Mouse (Mus musculus) liver, embryonic 12.5 days (tissue): ENCODE measurements around the gene Dthd1. TPM values are rescaled to one million over a fixed set of nuclear protein-coding genes. Genes with fewer than 3 reads are reported as not detected.

ENCODE experiments used
- ATAC-seq: fragments of 200-750 bp; cut with Nextera tagmentation; 2 replicates; pipeline ENCODE4 v1.8.0; 2017; ENCODE audit warnings: moderate number of reproducible peaks, mild to moderate bottlenecking, moderate library complexity
- H3K27ac ChIP-seq: fragments of 300-500 bp; sonication (generic); 2 replicates; pipeline ENCODE4 v1.5.1; 2016; ENCODE audit warnings: mild to moderate bottlenecking
- H3K27me3 ChIP-seq: fragments of 300-500 bp; sonication (generic); replicated peaks from 2 replicates; pipeline ENCODE4 v1.6.1; 2016; ENCODE audit warnings: mild to moderate bottlenecking, moderate library complexity
- H3K36me3 ChIP-seq: fragments of 300-500 bp; sonication (generic); 2 replicates; pipeline ENCODE4 v1.6.1; 2016; ENCODE audit warnings: mild to moderate bottlenecking, moderate library complexity
- H3K4me1 ChIP-seq: fragments of 300-500 bp; sonication (generic); 2 replicates; pipeline ENCODE4 v1.6.1; 2016
- H3K4me2 ChIP-seq: fragments of 300-500 bp; sonication (generic); 2 replicates; pipeline ENCODE4 v1.6.1; 2016; ENCODE audit warnings: mild to moderate bottlenecking, moderate library complexity
- H3K4me3 ChIP-seq: fragments of 300-500 bp; sonication (generic); 2 replicates; pipeline ENCODE4 v1.5.1; 2016; ENCODE audit warnings: mild to moderate bottlenecking, moderate library complexity
- H3K9ac ChIP-seq: fragments of 300-500 bp; sonication (generic); 2 replicates; pipeline ENCODE4 v1.6.1; 2016; ENCODE audit warnings: mild to moderate bottlenecking, moderate library complexity
- H3K9me3 ChIP-seq: fragments of 300-500 bp; sonication (generic); replicated peaks from 2 replicates; pipeline ENCODE4 v1.6.1; 2016; ENCODE audit warnings: mild to moderate bottlenecking, moderate library complexity
- WGBS: fragments of 180-500 bp; shearing (Covaris S2); methylation state at CpG from one replicate; pipeline ENCODE4 v1.1.7; 2016; ENCODE audit not compliant: insufficient replicate concordance; 5-methylcytosine and 5-hydroxymethylcytosine counted together
- polyA plus RNA-seq: library from polyadenylated mRNA; unstranded; fragments of >200 nt; fragmentation: Nextera tagmentation; extraction: Ambion mirVana; gene quantifications from 2 replicates; pipeline ENCODE4 v1.2.1, GENCODE M21; 2016

Gene Dthd1
- not detected in 2 replicates for polyA plus RNA-seq

DNA sequence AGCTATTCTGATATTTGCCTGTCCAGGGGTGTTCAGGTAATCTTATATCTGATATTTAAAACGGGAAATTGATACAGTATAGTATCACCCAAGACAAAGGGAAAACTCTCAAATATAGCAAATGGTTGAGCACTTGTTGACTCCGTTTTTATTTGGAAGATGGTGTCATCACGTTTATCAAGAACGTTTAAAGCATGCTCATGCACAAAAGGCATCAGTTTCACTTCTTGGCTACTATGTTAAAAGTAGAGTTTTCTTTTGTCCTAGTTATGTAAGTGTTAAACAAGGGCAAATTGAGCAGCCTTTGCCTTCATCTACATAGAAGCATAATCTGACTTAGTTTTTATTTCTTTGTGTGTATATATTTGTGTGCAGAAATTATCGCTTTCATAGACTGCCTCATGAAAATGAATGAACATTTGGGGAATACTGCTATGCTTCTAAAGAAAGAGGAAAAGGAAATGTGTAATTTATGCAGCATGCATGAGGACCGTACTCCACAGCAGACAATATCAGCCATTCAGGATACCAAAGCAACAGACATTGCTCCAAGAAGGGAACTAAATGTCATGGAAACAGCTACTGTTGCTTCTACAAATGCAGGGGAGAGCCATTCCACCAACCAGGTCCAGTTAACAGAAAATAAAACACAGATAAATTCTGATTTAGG is at the start of gene Dthd1:
Gene Dthd1 (plus strand): TSS at position 422 of the 670 bp plus-strand sequence.
- no peak for ATAC-seq
- H3K4me3 ChIP-seq = no peak within 1 kb of the TSS
- 61% methylated on average over 6 of the region's 6 CpGs for WGBS

DNA sequence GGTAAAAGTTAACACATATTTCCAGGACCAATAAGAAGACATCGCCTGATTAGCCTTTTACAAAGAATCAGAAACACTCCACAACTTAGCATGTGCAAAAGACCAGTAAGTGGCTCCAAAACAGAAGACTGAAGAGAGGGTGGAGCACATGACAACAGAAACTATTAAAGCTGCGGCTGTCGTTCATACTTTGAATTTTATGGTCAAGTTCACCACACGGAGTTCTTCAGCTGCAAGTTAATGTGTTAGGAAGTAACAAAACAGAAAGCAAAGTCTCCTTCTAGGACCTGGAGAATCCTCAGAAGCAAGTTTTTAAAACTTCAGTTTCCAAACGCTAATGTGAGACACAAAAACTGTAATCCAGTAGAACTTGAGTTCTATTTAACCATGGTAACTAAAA is 49.5 kb upstream of the Dthd1 start:
- peaks cover 17% of the 10 kb centered on the region for H3K27me3 ChIP-seq
- no peak overlapping the region for H3K27ac ChIP-seq
- H3K9ac ChIP-seq = no peak overlapping the region
- no peaks in the 10 kb centered on the region for H3K36me3 ChIP-seq
- ATAC-seq = no peak
- 68% methylated on average over 5 of the region's 5 CpGs for WGBS
- H3K9me3 ChIP-seq = no peaks in the 10 kb centered on the region
- peaks cover 15% of the 10 kb centered on the region for H3K4me1 ChIP-seq
- no peak overlapping the region for H3K4me3 ChIP-seq
- no peak overlapping the region for H3K4me2 ChIP-seq

More for the DNA sequence above, at the start of gene Dthd1:
- Histone ChIP-seq H3K9me3 (no peaks in the 10 kb centered on the region), H3K36me3 (no peaks in the 10 kb centered on the region), H3K4me2 (no peak within 1 kb of the TSS), H3K27me3 (no peaks in the 10 kb centered on the region), H3K9ac (no peak within 1 kb of the TSS), H3K4me1 (no peaks in the 10 kb centered on the region), H3K27ac (no peak within 1 kb of the TSS)

DNA sequence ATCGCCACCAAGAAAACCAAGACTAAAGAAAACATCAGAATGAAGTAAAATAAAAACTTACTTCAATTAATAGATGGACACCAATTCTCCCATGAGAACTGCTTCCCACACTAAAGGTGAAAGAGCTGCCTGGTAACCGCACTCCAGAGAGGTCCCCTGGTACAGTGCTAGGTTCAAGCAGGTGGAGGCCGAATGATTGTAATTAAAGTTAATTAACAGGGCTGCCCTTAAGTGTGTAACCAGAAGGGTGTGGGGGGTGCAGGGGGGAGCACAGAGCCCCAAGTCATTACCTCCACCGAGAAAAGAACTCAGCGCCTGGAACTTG is 48.2 kb upstream of the Dthd1 start:
- Histone ChIP-seq H3K27me3 (peaks cover 17% of the 10 kb centered on the region), H3K4me2 (peak overlapping the region; percentile 76), H3K27ac (no peak overlapping the region), H3K9me3 (no peaks in the 10 kb centered on the region), H3K4me1 (peaks cover 10% of the 10 kb centered on the region), H3K9ac (peak overlapping the region; percentile 56; the same call in 1 of the 2 replicates), H3K4me3 (peak overlapping the region; percentile 62), H3K36me3 (no peaks in the 10 kb centered on the region)
- ATAC-seq = peak; percentile 15; the same call in 1 of the 2 replicates
- 22% methylated on average over 5 of the region's 5 CpGs for WGBS

DNA sequence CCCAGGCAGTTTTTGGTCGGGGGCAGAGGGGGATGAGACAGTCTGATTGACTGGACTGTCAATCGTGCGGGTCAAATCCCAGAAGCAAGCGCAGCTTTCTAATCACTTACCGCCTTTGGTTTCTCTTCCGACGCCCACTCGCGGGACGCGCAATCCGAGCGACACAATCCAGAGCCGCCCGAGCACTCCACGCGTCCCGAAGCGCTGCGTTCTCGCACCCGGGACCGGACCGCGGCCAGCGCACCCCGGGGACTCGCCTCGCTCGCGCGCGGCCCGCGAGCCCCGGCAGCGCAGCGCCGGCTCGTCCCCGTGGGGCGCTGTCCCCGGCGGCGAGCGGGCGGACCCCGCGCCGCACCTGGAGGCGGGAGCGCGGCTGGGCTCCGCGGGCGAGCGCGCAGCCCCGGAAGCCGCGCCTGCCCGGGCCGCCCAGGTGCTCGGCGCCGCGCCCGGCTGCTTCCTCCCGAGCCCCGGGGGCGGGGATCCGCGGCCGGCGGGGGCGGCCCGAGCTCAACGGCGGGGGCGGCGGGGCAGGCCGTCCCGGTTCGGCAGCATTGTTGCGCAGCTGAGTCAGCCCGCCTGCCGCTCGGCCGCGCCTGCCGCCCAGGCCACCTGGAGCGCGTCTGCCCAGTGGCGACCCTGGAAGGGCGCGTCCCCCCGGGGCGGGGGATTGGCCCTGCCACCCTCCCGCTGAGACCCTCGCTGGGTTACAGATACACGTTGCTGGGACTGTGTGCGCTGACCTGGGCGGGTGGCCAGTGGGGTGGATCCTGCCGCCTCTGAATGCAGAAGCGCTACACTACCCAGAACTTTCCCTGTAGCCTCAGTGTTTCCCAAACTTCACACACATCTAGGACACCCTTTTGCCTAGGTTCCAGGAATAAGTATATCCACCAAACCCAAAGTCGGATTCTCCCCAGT is 47.6 kb upstream of the Dthd1 start, which contains the start of gene Arap2:
Gene Arap2 (minus strand): TSS at position 376 of the 918 bp plus-strand sequence.
- H3K27ac ChIP-seq = no peak within 1 kb of the TSS
- peak; percentile 63 for ATAC-seq
- no peaks in the 10 kb centered on the region for H3K9me3 ChIP-seq
- H3K9ac ChIP-seq = peak within 1 kb of the TSS; percentile 56
- H3K4me1 ChIP-seq = peaks cover 10% of the 10 kb centered on the region
- H3K4me2 ChIP-seq = peak within 1 kb of the TSS; percentile 76
- peaks cover 17% of the 10 kb centered on the region for H3K27me3 ChIP-seq
- under 1% methylated on average over 86 of the region's 106 CpGs for WGBS
- H3K36me3 ChIP-seq = no peaks in the 10 kb centered on the region
- peak within 1 kb of the TSS; percentile 62 for H3K4me3 ChIP-seq

DNA sequence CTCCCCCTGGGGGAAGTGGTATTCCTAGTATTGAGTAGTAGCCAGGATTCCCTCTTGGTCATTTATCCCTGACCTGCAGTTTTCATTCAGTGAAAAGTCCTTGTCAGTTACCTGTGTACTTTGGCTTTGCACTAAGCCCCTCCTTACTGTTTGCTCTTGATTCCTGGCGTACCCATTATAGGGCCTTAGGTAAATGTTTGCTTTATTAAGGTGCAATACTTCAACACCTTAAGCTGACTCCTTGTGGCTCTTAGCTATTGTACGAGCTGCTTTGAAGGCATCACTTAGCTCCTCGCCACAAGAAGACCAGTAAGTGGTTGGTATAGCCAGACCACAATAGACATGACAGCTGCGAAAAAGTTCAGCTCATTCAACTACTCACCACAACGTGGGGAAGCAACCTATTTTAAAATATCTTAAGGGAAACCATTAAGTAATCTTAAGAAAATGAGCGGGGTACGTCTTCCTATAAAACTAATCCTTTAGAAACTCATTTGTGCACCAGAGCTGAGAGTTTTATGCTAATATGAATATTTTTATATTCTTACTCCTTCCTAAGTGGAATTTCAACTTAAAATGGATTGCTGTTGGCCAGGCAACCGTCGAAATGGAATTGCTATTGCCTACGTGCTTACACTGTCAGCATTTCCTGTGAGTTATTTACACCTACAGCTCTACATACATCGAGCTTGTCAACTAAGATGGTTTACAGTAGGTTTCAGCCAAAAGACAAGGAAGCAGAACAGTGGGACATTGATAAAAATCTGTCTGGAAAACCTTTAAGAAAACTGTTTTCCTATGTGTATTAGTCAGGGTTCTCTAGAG is 41.6 kb upstream of the Dthd1 start:
- Histone ChIP-seq H3K4me3 (no peak overlapping the region), H3K27ac (no peak overlapping the region), H3K4me1 (no peaks in the 10 kb centered on the region), H3K9ac (no peak overlapping the region), H3K9me3 (no peaks in the 10 kb centered on the region), H3K36me3 (no peaks in the 10 kb centered on the region), H3K27me3 (peaks cover under 1% of the 10 kb centered on the region), H3K4me2 (no peak overlapping the region)
- ATAC-seq = no peak
- 51% methylated on average over 11 of the region's 11 CpGs for whole genome bisulfite sequencing

DNA sequence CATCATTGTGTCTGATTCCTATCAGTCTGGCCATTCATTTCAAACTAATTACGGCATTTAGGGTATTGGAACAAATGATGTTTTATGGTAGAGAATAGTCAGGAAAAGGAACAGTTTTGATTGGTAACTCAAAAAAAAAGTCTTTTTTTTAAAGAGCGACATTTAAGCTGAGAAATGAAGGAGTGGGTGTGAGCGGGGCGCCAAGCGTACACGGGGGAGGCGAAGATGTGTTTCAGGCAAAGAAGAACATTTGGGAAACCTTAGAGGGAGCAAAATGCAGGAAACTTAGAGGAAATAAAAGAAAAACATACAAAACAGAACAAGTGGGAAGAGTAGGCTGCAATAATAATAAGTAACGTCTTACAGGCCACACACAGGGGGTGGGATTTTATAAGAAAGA is 35.8 kb upstream of the Dthd1 start:
- Histone ChIP-seq H3K4me3 (no peak overlapping the region), H3K27me3 (no peaks in the 10 kb centered on the region), H3K27ac (no peak overlapping the region), H3K36me3 (no peaks in the 10 kb centered on the region), H3K4me2 (no peak overlapping the region), H3K4me1 (no peaks in the 10 kb centered on the region), H3K9ac (no peak overlapping the region), H3K9me3 (no peaks in the 10 kb centered on the region)
- no peak for ATAC-seq
- 78% methylated on average over 8 of the region's 8 CpGs for WGBS

DNA sequence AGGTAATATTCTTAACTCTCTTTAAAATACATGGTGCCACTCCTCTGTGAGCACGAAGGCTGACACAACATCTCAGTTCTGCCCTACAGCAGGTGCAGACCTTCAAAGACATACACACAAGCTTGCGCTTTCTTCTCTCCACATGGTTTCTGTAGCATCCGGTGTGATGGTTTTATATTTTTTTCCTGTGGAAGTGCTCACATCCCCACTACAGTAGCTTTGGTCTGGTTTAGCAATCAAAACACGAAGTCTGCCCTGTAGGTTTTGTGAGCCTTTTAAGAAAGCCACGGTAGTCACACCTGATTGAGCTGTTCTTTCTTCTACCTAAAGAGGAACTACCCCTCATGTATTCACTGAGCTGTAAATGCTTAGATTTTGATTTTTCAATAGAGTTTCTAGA is 34.9 kb upstream of the Dthd1 start:
- Histone ChIP-seq H3K4me1 (no peaks in the 10 kb centered on the region), H3K9me3 (no peaks in the 10 kb centered on the region), H3K36me3 (no peaks in the 10 kb centered on the region), H3K4me2 (no peak overlapping the region), H3K27me3 (no peaks in the 10 kb centered on the region), H3K27ac (no peak overlapping the region), H3K4me3 (no peak overlapping the region), H3K9ac (no peak overlapping the region)
- 69% methylated on average over 5 of the region's 5 CpGs for WGBS
- no peak for ATAC-seq

DNA sequence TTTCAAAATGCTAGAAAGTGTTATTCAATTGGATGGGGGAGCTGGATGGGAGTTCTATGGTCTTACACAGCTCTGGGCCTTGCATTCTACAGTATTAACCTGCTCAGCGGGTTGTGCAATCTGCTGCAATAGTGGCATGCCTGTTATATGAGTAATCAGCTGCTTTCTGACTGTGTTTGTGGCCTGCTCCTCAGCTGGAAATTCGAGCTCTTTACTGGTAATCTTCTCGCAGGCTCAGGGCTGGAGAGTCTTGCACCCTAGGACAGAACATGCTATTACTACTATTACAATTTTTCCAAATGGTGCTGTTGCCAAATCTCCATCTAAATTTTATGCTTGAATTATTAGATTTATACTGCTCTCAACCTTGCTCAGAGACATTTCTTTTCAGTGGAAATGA is 26.8 kb upstream of the Dthd1 start:
- Histone ChIP-seq H3K4me3 (no peak overlapping the region), H3K27me3 (no peaks in the 10 kb centered on the region), H3K4me1 (no peaks in the 10 kb centered on the region), H3K9me3 (no peaks in the 10 kb centered on the region), H3K4me2 (no peak overlapping the region), H3K27ac (no peak overlapping the region), H3K9ac (no peak overlapping the region), H3K36me3 (no peaks in the 10 kb centered on the region)
- WGBS = 69% methylated on average over 3 of the region's 3 CpGs
- ATAC-seq = no peak

DNA sequence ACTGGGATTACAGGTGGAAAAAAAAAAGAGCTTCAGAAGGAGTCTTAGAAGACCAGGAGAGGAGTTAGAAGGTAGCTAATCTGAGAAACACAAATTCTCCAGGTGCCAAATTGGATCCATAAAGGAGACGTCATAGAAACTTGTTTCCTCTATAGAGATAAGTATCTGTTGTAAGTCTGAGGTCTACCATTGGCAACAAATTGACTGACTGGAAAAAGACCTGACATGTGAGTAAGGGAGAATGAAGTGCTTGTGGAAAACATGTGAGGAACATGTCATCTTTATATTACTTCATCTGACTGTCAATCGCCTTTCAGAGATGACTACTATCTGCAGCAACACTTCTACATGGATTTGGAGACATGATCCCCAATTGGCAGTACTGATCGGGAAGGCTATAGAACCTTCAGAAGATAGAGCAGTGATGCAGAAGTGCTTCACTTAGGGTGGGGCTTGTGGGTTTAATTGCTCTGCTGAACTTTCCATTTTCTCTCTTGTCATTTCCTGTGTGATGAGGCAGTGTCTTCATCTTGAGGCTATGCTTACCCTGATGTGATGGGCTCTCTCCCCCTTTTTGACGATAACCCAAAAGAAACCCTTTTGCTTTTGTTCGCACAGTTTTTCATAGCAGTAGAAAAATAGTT is 22.6 kb upstream of the Dthd1 start:
- no peak overlapping the region for H3K4me3 ChIP-seq
- no peak overlapping the region for H3K4me2 ChIP-seq
- no peak overlapping the region for H3K9ac ChIP-seq
- 65% methylated on average over 5 of the region's 5 CpGs for WGBS
- ATAC-seq = no peak
- no peaks in the 10 kb centered on the region for H3K27me3 ChIP-seq
- no peaks in the 10 kb centered on the region for H3K4me1 ChIP-seq
- no peak overlapping the region for H3K27ac ChIP-seq
- H3K36me3 ChIP-seq = no peaks in the 10 kb centered on the region
- H3K9me3 ChIP-seq = no peaks in the 10 kb centered on the region

DNA sequence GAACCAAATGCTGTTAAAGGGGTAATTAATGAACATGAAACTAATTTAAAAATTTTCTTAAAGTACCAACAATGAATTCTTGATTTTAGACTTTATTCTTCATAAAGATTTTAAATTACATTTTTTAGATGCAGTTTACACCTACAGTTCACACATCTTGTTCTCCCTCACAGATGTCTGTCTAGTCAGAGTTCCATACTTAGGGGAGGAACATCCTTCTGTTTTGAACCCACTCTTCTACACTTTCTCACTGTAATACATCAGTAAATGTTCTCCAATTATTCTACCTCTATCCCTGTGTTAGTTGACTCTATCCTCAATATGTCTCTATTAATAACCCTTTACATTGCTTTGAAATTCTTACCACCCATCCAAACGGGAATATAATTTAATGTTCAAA is 20.8 kb upstream of the Dthd1 start:
- Histone ChIP-seq H3K9me3 (no peaks in the 10 kb centered on the region), H3K36me3 (no peaks in the 10 kb centered on the region), H3K4me1 (no peaks in the 10 kb centered on the region), H3K9ac (no peak overlapping the region), H3K4me2 (no peak overlapping the region), H3K4me3 (no peak overlapping the region), H3K27me3 (no peaks in the 10 kb centered on the region), H3K27ac (no peak overlapping the region)
- no peak for ATAC-seq
- WGBS = 55% methylated on average over 1 of the region's 1 CpGs

DNA sequence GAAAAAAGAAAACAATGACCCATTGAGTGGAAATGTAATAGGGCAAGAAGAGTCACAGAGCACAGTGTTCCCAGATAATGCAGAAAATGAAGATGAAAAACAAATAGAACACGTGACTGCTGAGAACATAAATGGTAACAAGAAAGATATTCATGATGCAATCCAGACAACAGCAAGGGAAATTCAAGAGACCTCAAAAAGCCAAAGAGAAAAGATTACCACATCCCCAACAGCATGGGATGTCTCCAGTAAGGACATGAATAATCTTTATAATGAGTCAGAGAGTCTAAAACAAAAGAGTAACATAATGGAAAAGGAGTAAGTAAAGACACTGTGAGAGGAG is 420 bp downstream of the Dthd1 start:
- no peak overlapping the region for H3K4me3 ChIP-seq
- no peaks in the 10 kb centered on the region for H3K9me3 ChIP-seq
- no peak overlapping the region for H3K4me2 ChIP-seq
- ATAC-seq = no peak
- no peaks in the 10 kb centered on the region for H3K4me1 ChIP-seq
- no peaks in the 10 kb centered on the region for H3K36me3 ChIP-seq
- 59% methylated on average over 1 of the region's 1 CpGs for WGBS
- no peak overlapping the region for H3K9ac ChIP-seq
- H3K27me3 ChIP-seq = no peaks in the 10 kb centered on the region
- H3K27ac ChIP-seq = no peak overlapping the region
